Mouse (Mus musculus) hindbrain, embryonic 14.5 days (tissue): ENCODE measurements around the gene Cflar. TPM values are rescaled to one million over a fixed set of nuclear protein-coding genes. Genes with fewer than 3 reads are reported as not detected.
"Not testable (repeated sequence)": the region's sequence is repeated elsewhere in the genome, so short reads cannot be mapped to it uniquely, and the experiment has no call there.

Experiments
- ATAC-seq: fragments of 200-750 bp; cut with Nextera tagmentation; 2 replicates; pipeline ENCODE4 v1.8.0; 2017; ENCODE audit warnings: moderate number of reproducible peaks, mild to moderate bottlenecking, moderate TSS enrichment, moderate library complexity; ENCODE audit not compliant: low FRiP score
- DNase-seq: peaks from one replicate; pipeline ENCODE4 v3.0.0-alpha.2; 2015; ENCODE audit warnings: low spot score
- H3K27ac ChIP-seq: fragments of 300-500 bp; sonication (generic); 2 replicates; pipeline ENCODE4 v1.5.1; 2014; ENCODE audit warnings: mild to moderate bottlenecking, moderate library complexity
- H3K27me3 ChIP-seq: fragments of 300-500 bp; sonication (generic); 2 replicates; pipeline ENCODE4 v1.6.1; 2014; ENCODE audit warnings: mild to moderate bottlenecking, low read length, mixed read lengths; ENCODE audit not compliant: control insufficient read depth, insufficient read depth
- H3K36me3 ChIP-seq: fragments of 300-500 bp; sonication (generic); replicated peaks from 2 replicates; pipeline ENCODE4 v1.6.1; 2014; ENCODE audit not compliant: control insufficient read depth, insufficient read depth
- H3K4me1 ChIP-seq: fragments of 300-500 bp; sonication (generic); replicated peaks from 2 replicates; pipeline ENCODE4 v1.6.1; 2014; ENCODE audit warnings: antibody characterized with exemption, low read length, mixed read lengths; ENCODE audit not compliant: control insufficient read depth, insufficient read depth
- H3K4me2 ChIP-seq: fragments of 300-500 bp; sonication (generic); replicated peaks from 2 replicates; pipeline ENCODE4 v1.6.1; 2014; ENCODE audit warnings: mild to moderate bottlenecking, moderate library complexity
- H3K4me3 ChIP-seq: fragments of 300-500 bp; sonication (generic); replicated peaks from 2 replicates; pipeline ENCODE4 v1.5.1; 2014; ENCODE audit warnings: mild to moderate bottlenecking, low read length
- H3K9ac ChIP-seq: fragments of 300-500 bp; sonication (generic); 2 replicates; pipeline ENCODE4 v1.6.1; 2014
- H3K9me3 ChIP-seq: fragments of 300-500 bp; sonication (generic); 2 replicates; pipeline ENCODE4 v1.6.1; 2016; ENCODE audit warnings: low read length; ENCODE audit not compliant: control insufficient read depth
- WGBS: fragments of 180-500 bp; shearing (Covaris S2); extraction: QIAGEN DNeasy Blood & Tissue Kit; methylation state at CpG from one replicate; pipeline ENCODE4 v1.1.7; 2014; 5-methylcytosine and 5-hydroxymethylcytosine counted together
- polyA plus RNA-seq: library from polyadenylated mRNA; unstranded; fragments of >200 nt; fragmentation: Nextera tagmentation; extraction: Ambion mirVana; gene quantifications from 2 replicates; pipeline ENCODE4 v1.2.1, GENCODE M21; 2014

Gene Cflar
- polyA plus RNA-seq, 1 experiment from 2014 or later: 18.7 TPM

DNA sequence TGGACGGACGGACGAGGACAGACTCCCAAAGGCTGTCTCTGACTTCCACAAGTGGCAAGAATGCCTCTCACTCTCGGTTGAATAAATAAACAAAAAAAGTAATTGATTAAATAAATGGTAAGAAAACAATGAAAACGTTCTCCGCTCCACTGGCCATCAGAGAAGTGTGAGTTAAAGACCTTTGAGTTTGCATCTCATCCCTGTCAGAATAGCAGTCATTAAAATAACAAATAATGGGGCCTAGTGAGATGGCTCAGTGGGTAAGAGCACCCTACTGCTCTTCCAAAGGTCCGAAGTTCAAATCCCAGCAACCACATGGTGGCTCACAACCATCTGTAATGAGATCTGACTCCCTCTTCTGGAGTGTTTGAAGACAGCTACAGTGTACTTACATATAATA lies 89.3 kb downstream of the Cflar start:
- not testable (repeated sequence) for H3K4me1 ChIP-seq, H3K4me2 ChIP-seq, H3K36me3 ChIP-seq, DNase-seq, H3K4me3 ChIP-seq, ATAC-seq, H3K9me3 ChIP-seq, H3K27ac ChIP-seq, H3K27me3 ChIP-seq, H3K9ac ChIP-seq
- 60% methylated on average over 7 of the region's 7 CpGs for WGBS

GRCm38 (mm10) chr1:58801558-58802285 lies 90.4 kb downstream of the Cflar start:
- Histone ChIP-seq H3K27ac (no peak overlapping the region), H3K9me3 (0 out of 2 replicates have a peak, but pooled peaks cover 3% of the 10 kb centered on the region), H3K36me3 (no peaks in the 10 kb centered on the region), H3K4me2 (no peak overlapping the region), H3K27me3 (no peaks in the 10 kb centered on the region), H3K4me3 (no peak overlapping the region), H3K4me1 (no peaks in the 10 kb centered on the region), H3K9ac (no peak overlapping the region)
- ATAC-seq (no peak), DNase-seq (no peak)
- WGBS: 92% methylated on average over 8 of the region's 8 CpGs

DNA sequence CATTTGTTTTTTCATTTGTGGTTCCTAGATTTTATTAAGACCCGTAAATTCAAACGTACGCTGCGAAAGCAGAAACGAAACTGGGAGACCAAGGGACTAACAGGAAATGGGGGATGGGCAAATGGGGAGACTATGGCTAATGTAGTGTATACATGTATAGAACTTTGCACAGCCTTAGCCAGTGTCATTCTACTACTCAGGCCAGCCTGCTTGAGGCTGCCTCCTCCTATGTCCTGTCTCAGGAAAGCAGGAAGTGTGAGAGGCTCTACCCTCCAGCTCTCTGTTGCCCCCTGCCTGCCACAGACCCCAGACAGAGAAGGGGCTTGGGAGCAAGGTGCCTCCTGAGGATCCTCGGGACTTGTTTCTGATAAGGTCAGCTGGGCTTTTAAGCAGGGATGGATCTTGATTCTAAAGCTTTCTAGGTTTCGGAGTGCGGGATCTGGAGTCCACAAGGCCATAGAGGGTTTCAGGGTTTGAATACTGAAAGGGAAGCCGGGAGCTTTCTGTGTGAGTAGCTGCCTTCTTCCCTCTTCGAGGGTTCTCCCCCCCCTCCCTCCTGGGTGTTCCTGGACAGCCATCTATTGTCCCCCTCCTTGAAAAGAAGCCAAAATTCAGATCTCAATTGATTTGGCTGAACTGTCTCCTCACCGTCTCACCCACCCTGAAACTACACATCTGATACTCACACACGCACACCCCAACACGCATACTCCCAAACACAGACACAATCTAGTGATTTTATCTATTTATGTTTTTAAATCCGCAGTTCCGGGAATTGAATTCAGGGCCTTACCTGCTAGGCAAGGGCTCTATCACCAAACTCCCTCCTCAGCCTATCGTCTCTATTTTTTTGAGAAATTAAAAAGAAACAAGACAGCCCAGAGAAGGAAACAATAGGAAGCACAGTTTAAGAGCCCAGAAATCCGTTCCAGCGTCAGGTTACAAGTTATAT lies 91.3 kb downstream of the Cflar start:
- H3K4me1 ChIP-seq: no peaks in the 10 kb centered on the region
- no peak overlapping the region for H3K4me3 ChIP-seq
- no peak overlapping the region for H3K4me2 ChIP-seq
- no peaks in the 10 kb centered on the region for H3K27me3 ChIP-seq
- 78% methylated on average over 18 of the region's 18 CpGs for WGBS
- H3K36me3 ChIP-seq: no peaks in the 10 kb centered on the region
- 0 out of 2 replicates have a peak, but pooled peaks cover 3% of the 10 kb centered on the region for H3K9me3 ChIP-seq
- H3K9ac ChIP-seq: no peak overlapping the region
- DNase-seq (no peak), ATAC-seq (no peak)
- H3K27ac ChIP-seq: no peak overlapping the region

- 0 out of 2 replicates have a peak, but pooled peaks cover 3% of the 10 kb centered on the region for H3K9me3 ChIP-seq
- no peaks in the 10 kb centered on the region for H3K36me3 ChIP-seq
- no peak overlapping the region for H3K9ac ChIP-seq
Observed at GRCm38 (mm10) chr1:58803531-58803930, 92.2 kb downstream of the Cflar start.

DNA sequence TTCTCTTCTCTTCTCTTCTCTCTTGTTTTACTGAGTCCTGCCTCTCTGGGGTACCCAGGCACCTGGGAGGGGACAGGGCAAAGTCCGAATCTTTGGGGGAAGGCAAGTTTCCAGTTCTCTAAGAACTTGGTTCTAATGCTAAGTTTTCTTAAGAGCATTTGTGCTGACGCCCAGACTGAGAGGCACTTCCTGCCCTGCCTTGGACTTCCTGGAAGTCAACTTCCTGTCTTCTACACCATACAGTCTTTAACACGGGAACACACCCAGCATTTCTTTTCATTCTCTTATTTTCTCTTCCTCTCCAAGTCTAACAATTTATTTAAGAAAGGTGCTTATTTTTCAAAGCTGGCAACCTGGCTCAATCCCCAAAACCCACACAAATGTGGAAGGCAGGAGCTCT lies 95.3 kb downstream of the Cflar start:
- no peaks in the 10 kb centered on the region for H3K9me3 ChIP-seq
- H3K4me1 ChIP-seq: no peaks in the 10 kb centered on the region
- H3K4me3 ChIP-seq: no peak overlapping the region
- no peak overlapping the region for H3K27ac ChIP-seq
- ATAC-seq (no peak), DNase-seq (no peak)
- H3K36me3 ChIP-seq: no peaks in the 10 kb centered on the region
- no peaks in the 10 kb centered on the region for H3K27me3 ChIP-seq
- H3K9ac ChIP-seq: no peak overlapping the region
- no peak overlapping the region for H3K4me2 ChIP-seq
- WGBS: 80% methylated on average over 3 of the region's 3 CpGs

More at GRCm38 (mm10) chr1:58803531-58803930, 92.2 kb downstream of the Cflar start:
- H3K4me3 ChIP-seq: no peak overlapping the region
- DNase-seq (no peak), ATAC-seq (no peak)
- H3K4me1 ChIP-seq: no peaks in the 10 kb centered on the region
- no peak overlapping the region for H3K4me2 ChIP-seq
- no peak overlapping the region for H3K27ac ChIP-seq
- 93% methylated on average over 6 of the region's 6 CpGs for WGBS
- no peaks in the 10 kb centered on the region for H3K27me3 ChIP-seq

Other genes starting within 250 kb of the Cflar start
- gene Orc2, start 206.4 kb upstream of the Cflar start, polyA plus RNA-seq: 19.7 and 21.5 TPM in 2 replicates
- 15.7 and 18.5 TPM in 2 replicates for gene Fam126b, start 125.2 kb upstream of the Cflar start, polyA plus RNA-seq
- 179 and 220 TPM in 2 replicates for gene Ndufb3, start 125.1 kb upstream of the Cflar start, polyA plus RNA-seq
- not detected in 2 replicates for gene Als2cr12, start 15.5 kb upstream of the Cflar start, polyA plus RNA-seq
- gene Casp8, start 83.9 kb downstream of the Cflar start, polyA plus RNA-seq: 5.5 and 6.2 TPM in 2 replicates